Mouse (Mus musculus): ENCODE results near the gene Foxp1.

The Foxp1 gene

DNA sequence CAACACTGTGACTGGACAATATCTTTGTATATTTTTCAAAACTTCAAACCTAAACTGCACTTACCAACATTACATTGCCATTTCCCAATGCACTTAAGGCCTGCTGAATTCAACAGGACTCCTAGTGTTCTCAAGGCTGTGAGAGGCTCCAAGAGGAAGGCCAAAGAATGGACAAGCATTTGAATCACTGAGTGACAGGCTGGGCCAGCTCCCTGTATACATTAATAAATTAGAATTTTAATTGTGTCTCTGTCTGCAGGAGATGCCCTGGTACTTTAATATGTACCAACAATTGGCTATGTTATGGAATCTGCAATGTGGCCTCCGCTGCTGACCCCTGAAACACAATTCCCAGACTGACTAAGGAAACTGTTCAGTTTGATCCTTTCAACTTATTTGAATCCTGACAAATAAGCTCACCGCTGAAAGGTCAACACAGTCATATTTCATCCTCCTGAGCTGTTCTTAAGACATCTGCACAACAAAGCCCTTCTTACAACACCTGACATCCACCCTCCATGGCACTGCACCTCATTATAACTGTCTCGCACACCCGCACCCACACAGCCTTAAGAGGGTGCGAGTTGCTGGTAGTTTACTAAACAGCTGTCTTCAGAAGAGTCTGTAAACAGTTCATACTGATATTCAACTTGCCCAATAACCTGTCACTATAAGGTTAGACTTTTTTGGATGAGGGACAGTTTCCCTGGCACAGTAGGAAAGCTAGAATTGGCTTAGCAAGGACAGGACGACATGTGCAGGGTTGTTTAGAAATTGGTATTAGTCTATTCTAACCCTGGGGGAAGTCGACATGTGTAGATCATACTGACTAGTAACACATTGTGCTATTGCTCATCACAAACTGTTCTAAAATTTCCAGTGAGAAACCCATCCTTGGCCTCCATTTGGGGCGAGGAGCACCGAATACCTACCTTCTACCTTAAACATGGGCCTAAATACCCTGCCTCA is 448.9 kb downstream of the Foxp1 start:
- no peak for DNase-seq

DNA sequence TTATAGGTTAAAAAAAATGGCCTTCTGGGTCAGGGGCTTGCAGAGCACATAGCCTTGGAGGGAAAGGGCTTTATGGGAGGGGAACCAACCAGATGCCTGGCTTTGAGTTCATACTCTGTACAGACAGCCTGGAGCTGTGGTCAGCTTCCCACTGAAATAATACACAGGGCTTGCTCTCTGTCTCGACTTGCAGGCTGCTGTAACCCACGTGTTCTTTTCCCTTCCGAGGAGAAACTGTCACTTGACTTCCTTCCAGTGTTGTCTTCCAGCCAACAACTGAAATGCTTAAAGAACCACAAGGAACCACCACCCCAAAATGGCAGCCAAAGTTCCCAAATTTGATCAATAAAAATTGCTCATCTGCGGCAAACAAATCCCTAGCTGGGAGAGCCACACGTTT is 451.8 kb downstream of the Foxp1 start:
- no peak for DNase-seq

DNA sequence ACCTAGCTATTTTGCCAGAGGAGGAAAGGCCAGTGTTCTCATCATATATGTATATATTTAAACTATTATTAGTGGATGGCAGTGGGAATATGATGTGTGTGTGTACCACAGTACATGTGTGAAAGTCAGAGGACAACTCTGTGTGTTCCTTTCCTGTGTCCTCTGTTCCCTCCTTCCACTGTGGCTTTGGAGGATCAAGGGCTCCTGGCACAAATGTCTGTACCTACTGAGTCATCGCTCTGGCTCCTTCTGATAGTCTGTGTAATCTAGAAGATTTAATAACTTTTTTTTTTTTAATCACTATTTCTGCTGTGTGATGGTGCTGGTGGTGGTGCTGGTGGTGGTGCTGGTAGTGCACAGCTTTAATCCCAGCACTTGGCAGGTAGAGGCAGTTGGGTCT is 452.8 kb downstream of the Foxp1 start:
- no peak for DNase-seq

DNA sequence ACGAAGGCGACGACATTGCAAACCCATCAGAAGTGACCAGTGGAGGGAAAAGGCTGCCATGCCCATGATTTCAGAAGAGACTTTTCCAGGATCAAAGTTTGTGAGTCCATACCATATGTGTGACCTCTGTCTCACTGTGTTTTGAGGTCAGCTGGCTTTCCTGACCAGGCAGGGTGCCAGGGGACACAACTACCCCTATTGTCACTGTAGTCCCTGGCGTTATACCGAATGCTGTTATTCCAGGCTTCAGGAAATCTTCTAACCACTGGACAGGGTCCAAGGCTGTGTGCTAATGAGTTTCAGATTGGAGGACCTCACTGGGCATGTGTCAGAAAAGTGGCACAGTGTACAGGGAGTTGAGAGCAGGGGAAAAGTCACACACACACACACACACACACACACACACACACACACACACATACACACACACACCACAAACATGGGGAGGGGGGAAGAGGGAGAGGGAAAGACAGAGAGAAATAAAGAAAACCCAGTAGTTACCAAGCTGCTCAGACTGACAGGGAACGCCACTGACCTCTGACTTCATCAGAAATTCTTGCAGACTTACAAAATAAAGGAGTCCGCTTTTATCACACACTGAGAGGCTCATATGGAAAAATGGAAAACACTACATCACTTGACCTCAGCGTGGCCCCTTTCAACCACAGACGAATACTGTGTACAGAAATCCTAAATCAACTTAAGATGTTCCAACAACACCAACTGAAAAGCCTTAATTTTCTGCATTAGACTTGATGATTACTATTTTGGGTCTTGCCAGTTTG is 456.8 kb downstream of the Foxp1 start:
- no peak for DNase-seq

DNA sequence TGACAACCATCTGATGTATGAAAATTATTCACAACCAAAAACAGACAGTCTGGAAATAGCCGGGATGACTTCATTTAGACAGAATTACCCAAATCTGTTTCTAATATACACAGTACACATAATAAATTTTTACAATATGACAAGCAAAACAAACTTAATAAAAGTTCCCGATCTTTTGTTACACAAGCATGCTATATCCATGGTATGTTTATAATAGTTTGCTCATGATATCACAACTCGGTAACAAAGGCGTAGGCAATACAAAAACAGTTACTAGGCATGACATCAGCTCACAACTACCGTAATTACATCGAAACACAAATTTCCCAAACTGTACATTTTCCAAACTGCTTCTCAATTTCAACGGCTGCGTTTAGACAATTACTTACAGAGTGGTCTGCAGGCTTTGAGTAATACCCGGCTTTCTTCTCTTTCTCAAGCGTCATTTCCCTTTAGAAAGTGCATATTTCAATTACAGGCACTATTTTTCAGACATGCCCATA is 458.5 kb downstream of the Foxp1 start:
- no peak for DNase-seq

DNA sequence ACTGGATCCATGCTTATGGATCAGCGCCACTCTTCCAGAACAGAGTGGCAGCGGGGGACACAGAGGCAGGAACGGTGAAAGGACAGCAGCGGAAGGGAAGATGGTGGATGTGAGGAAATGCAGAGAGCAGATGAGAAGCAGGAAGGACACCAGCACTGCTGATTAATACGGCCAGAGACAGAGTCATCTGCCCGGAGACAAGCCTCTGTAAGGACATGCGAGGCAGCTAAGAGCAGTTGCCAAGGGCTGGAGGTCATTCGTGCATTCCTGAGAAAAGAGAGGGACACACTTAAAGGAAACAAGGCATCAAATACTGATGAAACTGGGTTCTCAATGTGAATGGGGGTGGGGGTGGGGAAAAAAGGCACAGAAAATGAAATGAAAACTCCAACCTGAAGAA is 459.6 kb downstream of the Foxp1 start:
- no peak for DNase-seq

DNA sequence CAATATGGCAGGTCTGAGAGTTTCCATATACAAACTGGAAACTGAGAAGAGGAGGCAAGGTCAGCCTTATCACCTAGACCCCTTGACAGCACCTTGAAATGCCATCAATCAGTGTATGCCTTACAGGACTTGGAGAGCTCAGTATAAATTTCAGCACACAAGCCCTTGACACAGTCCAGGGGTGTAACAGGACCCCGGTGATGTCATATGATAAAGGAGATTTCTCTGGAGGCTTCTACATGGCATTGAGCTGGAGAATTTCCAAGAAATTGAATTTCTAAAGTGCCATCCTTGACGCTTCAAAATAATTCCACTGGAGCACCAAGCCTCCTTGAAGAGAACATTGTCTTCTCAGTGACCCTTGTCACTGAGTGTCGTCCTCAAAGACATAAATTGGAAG is 463.8 kb downstream of the Foxp1 start:
- no peak for DNase-seq

DNA sequence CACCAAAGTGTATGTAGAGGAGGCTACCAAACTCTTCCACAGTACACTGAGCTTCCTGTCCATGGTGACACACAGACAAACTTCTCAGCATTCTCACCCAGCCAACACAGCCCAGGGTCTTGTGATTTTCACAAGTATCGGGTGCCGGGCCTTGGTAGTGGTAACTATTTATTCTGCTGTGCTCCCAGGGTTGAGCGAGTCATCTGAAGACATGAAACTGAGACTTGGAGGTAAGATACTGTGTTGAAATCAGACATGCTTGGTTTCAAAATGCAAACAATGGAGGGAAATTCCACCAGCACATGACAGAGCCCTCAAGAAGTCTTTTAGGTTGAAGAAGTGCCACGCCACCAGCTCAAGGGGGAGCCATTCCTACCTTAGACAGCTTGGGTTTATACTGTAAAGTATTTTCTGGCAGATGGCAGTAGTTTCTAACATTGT is 465.4 kb downstream of the Foxp1 start:
- peak; percentile 43 to 49 for DNase-seq

DNA sequence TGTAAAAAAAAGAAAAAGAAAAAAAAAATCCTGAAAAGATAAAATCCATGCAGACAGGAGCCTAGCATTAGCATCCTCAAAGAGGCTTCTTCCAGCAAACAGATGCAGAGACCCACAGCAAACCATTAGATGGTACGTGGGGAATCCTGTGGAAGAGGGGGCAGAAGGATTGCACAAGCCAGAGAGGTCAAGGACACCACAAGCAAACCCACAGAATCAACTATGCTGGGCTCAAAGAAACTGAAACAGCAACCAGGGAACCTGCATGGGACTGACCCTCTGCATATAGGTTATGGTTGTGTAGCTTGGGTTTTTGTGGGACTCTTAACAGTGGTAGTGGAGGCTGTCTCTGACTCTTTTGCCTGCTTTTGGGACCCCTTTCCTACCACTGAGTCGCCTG is 466.1 kb downstream of the Foxp1 start:
- no peak for DNase-seq

DNA sequence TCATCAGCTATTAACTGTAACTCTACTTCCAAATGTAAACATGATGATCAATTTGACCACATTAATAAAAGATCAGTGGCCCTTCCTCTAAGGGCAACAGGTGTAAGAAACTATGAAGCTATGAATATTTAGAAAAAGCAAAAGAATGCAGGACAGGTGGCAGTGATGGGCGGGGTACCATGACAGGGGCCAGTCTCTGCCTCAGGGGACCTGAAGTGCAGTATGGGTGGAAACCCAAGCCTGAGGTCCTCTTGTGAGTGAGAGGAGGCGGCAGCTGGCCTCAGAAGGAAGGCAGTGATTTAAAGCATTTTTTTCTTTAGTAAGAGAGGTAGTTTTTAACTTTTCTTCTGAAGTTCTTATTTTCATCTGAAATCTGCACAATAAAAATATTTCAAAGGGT is 468.5 kb downstream of the Foxp1 start:
- peak; percentile 56 to 69 for DNase-seq

DNA sequence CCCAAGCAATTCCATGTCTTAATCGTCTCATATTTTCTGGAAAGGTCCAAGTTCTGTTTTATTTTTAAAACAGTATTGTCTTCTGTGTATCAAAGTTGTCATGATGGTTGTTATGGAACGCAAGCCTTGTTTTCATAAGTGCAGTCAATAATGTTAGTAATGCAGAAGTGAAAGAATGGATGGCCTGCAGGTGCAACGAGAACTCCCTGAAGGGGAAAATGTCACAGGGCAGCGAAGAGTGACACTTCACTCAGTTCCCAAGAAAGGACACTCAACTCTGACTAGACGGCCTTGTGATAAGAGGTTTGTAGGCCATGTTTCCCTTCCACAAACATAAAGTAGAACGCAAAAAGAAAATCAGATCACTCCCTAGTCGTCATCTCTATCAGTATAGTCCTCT is 469.4 kb downstream of the Foxp1 start:
- peak; percentile 37 to 47 for DNase-seq

DNA sequence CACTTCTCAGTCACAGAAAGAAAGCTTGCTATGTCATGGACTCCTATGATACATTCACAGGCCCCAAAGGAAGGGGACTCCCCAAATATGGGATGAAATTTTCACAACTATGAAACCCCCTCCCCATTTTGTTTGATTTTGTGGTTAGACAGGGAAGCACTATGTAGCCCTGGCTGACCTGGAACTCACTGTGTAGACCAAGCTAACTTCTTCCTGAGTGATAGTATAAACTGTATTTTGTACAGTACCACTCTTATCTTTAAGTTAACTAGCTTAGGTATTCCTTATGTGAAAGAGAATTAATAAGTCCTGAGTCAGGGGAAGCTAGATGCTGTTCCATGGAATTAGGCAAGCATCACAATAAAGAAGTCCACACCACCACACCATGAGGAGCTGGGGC is 470.8 kb downstream of the Foxp1 start:
- no peak for DNase-seq

DNA sequence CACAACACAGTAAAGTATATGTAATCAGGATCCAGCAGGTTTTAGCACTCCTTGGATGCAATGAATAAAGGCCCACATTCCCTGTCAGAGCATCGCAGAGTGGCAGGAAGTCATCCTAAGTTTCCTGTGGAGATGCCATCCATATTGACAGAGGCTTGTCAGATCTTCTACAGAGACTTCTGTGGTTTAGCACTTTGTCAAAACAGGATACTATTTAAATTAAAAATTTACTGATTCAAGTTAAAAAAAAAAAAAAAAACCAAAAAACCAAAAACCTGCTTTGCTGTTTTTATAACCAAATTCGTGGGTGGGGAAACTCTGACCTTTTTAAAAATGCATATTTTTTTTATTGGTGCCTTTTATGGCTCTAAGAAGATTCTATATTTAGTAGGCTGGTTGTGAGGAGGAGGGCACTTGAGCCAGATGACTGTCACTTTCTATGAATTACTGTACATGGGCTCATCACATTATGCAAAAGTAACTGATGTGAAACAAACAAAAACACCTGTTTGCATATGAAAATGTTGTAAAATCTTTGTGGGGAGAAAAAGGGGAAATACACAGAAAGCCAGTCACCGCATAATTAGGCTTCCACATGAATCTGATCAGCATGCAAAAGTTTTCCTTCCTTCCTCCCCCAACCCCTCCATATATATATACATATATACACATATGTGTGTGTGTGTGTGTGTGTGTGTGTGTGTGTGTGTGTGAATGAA is 472.1 kb downstream of the Foxp1 start:
- DNase-seq: no peak

DNA sequence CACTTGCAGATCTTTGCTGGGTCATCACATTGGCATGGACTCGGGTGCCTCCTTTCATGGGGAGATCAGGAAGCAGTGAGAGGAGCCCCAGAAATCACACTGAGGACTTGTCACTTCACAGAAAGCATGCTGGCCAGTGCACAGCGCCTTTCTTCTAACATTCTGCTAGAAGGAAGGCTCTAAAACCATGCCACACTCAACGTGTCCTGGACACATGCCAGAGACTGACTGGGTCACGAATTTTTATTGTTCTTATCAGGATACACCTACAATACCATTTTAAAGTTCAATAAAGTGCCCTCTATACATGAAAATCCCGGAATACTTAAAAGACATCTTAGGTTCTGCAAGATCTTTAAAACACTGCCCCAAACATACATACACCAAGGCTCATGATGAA is 475.2 kb downstream of the Foxp1 start:
- DNase-seq: no peak

DNA sequence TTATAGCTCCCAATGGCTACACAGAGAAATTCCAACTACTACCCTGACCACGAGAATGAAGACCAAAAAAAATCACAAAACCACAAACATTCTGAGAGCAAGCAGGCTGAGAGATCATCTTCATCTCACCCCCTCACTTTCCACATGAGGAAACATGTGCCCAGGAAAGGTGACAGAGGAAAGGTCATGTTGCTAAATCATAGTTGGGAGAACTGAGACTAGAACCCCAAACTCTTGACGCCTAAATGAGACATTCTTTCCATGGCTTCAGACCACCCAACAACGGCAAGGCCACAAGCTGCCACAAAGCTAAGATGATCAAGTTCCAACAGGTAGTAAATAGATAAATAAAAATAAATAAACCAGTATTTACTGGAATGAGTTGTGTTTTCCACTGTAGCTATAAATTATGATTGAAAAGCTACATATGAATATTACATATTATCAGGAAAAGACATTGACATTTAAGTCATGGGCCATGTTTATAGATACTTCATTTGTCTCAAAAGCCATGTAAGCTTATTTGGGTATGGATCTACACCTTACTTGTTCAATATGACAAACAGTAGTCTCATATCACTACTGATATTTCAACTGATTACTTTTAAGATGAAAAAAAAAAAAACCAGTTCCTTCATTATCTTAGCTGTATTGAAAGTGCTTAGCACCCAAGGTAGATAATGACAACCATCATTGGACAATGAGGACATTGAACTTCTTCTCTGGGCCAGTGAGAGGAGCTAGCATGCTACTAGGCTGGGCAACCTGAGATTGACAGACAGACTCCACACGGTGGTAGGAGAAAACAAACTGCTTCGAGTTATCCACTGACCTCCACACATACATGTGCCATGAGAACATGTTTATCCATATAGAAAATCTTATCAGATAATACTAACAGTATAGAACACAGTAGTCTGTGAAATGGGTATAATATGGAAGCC is 476.4 kb downstream of the Foxp1 start:
- no peak for DNase-seq

DNA sequence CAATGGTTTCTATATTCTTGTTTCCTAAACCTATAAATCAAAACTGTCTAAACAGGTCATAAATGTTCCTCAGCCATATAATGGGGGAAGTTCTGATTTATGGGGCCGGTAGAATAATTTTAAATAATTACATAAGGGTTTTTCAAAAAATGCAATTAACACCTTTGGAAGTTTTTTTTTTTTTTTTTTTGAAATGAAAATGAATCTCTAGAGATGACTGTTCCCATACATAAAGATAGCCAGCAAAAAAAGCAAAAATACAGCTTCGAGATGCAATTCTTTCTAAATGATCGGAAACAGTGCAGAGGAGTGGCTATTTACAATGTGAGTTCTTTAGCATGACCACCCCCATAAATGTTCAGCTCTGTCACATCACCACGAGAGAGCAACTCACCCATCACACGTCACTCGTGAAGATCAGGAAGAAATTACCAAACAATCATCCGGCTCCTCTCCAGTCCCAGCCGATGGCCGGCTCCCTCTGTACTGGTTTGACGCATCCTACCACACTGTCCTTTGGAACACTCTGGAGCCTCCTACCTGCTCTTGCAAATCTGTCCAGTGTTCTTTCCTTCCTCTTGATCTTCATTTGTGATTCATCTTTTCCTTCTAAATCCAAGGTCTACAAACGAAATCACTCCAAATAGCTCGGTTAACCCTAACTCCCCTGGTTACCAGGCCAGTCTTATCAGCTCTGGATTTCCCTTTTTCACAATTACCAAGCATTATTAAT is 478.4 kb downstream of the Foxp1 start:
- DNase-seq: no peak

DNA sequence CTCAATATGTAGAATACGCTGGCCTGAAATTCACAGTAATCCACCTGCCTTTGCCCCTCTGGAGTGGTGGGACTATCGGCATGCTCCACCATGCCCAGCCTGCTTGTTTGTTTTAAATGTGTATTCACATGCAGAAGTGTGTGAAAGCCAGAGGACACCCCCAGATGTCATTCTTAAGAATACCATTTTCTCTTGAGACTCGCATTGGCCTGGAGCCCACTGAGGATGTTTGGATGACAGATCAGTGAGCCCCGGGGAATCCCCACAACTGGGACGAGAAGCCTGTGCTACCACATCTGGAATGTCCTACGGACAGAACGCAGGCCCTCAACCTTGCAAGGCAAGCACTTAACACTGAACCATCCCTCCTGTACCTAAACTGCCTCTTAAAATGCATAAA is 479.3 kb downstream of the Foxp1 start:
- peak in 1 of 2 experiments; percentile 43 for DNase-seq

DNA sequence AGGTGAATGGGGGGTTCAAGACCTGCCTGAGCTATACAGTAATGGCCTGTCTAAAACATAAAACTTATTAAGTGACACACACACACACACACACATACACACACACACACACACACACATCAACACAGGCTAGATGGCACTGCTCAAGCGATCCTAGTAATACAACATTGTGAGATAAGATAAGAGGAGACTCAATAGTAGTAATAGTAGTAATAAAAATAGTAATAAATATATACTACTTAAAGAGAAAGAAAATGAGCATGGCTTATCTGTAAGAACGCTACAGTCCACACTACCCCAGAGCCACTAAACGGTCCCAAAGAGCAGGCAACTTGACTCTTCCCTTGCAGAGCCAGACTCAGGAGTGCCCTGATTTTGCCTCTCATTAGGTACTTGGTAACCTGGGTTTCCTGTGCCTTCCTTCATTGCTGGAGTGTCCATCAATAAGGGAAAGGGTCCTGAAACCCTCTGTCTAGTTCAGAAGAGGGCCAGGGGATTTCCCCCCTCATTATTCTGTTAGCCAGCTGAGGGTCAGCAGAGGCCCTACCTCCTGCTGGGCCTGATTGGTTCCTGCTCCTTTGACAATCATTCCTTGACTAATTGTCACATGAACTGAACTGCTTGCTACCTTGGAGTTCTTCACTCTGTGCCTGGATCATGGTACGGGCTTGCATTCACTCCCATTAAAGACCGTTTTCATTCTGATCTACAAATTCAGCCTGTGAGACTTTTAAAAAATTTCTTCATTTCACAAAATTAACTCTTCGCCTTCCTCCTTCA is 480.2 kb downstream of the Foxp1 start:
- no peak for DNase-seq

DNA sequence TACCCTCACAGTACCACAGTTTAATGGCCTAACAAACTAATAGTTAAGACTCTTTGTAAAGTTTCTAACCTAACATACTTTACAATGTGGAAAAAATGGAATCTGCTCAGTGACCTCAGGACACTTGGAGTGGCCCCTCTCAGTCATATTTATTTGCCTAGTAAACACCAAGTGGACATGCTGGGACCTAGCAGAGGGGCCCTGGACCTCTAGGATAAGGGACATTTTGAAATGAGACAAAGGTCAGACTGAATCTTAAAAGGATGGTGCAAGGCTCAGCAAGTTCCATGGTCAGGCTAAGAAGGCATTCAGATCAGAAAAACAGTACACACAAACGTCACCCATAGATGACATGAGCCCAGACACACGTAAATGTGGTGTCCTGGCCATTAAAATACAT is 483.5 kb downstream of the Foxp1 start:
- no peak for DNase-seq

Measured in spleen, adult 18-20 months (tissue).